Mouse (Mus musculus) left cerebral cortex, postnatal 10 days (tissue): Measurements from ENCODE around the gene Lmbr1l. TPM values are rescaled to one million over a fixed set of nuclear protein-coding genes. Genes with fewer than 3 reads are reported as not detected.

Experiments
- DNase-seq, 2 experiments: peaks; one replicate each; pipeline ENCODE4 v3.0.0; 2021 to 2022; ENCODE audit warnings: low spot score in 2 of 2, mixed read lengths in 1 of 2; ENCODE audit errors: extremely low spot score in 1 of 2
- intact Hi-C: fragments of 180-260 bp; cut with DNase I; formaldehyde crosslinking; loops from one replicate; pipeline ENCODE4 v1.15.1; 2025
- total RNA-seq, 2 experiments: library from RNA; stranded (reverse); gene quantifications; 2 replicates each; pipeline ENCODE4 v1.2.3; 2021

The Lmbr1l gene
- total RNA-seq, 2 experiments from 2014 or later = 15.4 to 21.6 TPM

- intact Hi-C loops = no loop called here
- no peak for DNase-seq
Measured at GRCm38 (mm10) chr15:98854214-98854613, 63.8 kb downstream of the Lmbr1l start.

Other genes with a start within 250 kb of the Lmbr1l start
- gene Rnd1, start 240.8 kb downstream of the Lmbr1l start, total RNA-seq = 10 to 100 TPM; 68.6 to 70.1 TPM
- gene Ccdc65, start 210.0 kb downstream of the Lmbr1l start, total RNA-seq = 10 to 100 TPM; 13.6 to 14.5 TPM
- gene Fkbp11, start 190.0 kb downstream of the Lmbr1l start, total RNA-seq = 1 to 10 TPM; 2.2 TPM
- gene Arf3, start 155.0 kb downstream of the Lmbr1l start, total RNA-seq = 100 to 1,000 TPM; 651 to 661 TPM
- under 1 TPM; 0.63 to 0.64 TPM for gene Wnt10b, start 140.1 kb downstream of the Lmbr1l start, total RNA-seq
- not detected for gene Wnt1, start 128.4 kb downstream of the Lmbr1l start, total RNA-seq
- gene Ddn, start 108.7 kb downstream of the Lmbr1l start, total RNA-seq = 100 to 1,000 TPM; 285 to 294 TPM
- 10 to 100 TPM; 41.7 to 44.6 TPM for gene Prkag1, start 86.7 kb downstream of the Lmbr1l start, total RNA-seq
- gene Kmt2d, start 47.0 kb downstream of the Lmbr1l start, total RNA-seq = 10 to 100 TPM; 62.4 to 64.3 TPM
- 10 to 100 TPM; 11.2 to 14.1 TPM for gene Rhebl1, start 23.7 kb downstream of the Lmbr1l start, total RNA-seq
- under 1 TPM; 0.16 to 0.47 TPM for gene Dhh, start 19.7 kb downstream of the Lmbr1l start, total RNA-seq
- 1,000 to 10,000 TPM in 1 of 2 experiments, 100 to 1,000 TPM in 1; 986 to 1,032 TPM for gene Tuba1b, start 16.3 kb upstream of the Lmbr1l start, total RNA-seq
- not detected for gene Gm49450, start 35.3 kb upstream of the Lmbr1l start, total RNA-seq
- 1,000 to 10,000 TPM; 4,375 to 4,691 TPM for gene Tuba1a, start 35.5 kb upstream of the Lmbr1l start, total RNA-seq
- 100 to 1,000 TPM; 255 to 292 TPM for gene Tuba1c, start 111.7 kb upstream of the Lmbr1l start, total RNA-seq
- gene Prph, start 136.9 kb upstream of the Lmbr1l start, total RNA-seq = 1 to 10 TPM; 5.5 to 5.9 TPM
- gene Troap, start 156.3 kb upstream of the Lmbr1l start, total RNA-seq = 1 to 10 TPM; 1.4 to 2.2 TPM
- not detected for gene C1ql4, start 169.6 kb upstream of the Lmbr1l start, total RNA-seq
- gene Dnajc22, start 174.9 kb upstream of the Lmbr1l start, total RNA-seq = not detected
- gene Spats2, start 207.7 kb upstream of the Lmbr1l start, total RNA-seq = 10 to 100 TPM; 34.4 to 36.4 TPM